Mouse (Mus musculus): ENCODE results near the gene Acmsd.

Gene Acmsd

DNA sequence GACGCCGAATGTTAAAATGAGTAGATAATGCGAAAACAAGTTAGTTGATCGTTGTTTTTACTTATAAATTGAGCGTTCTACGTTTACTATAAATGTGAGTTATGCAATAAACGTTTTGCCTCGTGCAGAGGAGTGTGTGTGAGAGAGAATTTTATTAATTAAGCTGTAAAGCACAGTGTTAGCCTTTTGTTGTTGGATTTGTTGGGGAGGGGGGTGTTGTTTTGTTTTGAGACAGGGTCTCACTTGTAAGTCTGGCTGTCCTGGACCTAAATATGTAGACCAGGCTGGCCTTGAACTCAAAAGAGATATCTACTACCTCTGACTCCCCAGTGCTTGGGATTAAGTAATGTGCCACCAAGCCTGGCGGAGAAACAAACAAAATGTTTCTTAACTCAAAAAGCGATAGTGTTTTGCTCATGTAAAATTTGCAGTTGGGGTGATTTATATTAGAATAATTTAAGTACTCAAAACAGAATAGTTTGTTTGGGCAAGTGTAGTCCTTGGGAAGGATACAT lies 46.0 kb downstream of the Acmsd start:
- DNase-seq (ENCODE audit: low read depth in 2 of 2, low spot score in 2 of 2): no peak

DNA sequence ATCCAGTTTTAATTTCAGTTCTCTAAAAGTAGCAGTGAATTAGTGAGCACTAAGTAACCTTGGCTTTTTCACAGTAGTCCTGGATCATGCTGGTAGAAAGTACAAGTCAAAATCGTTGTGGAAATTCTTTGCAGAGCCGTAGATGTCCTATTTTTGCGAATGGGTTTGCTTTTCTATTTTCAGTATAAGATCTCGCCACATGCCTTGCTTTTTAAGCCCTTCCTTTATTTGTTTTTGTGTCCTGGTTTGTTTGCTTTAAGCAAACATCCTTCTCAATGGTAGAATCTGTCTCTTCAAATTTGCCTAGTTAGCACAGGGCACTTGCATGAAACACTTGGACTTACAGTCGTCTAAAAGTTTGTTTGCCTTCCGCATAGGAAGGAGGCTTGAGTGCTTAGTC lies 47.0 kb downstream of the Acmsd start:
- no peak for DNase-seq (ENCODE audit: low read depth in 2 of 2, low spot score in 2 of 2)

DNA sequence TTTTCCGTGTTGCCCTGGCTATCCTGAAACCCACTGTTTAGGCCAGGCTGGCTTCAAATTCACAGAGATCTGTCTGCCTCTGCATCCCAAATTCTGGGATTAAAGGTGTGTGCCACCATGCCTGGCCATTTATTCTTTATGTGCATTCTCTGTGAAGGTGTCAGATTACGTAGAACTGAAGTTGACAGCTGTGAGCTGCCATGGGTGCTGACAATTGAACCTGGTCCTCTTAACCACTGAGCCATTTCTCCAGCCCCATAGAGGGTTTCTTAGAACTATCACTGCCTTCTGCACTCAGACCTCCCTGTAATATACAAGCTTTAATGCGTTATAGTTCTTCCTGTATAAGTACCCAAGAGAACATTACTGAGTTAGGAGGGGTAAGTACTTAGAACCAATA lies 49.4 kb downstream of the Acmsd start:
- no peak for DNase-seq (ENCODE audit: low read depth in 2 of 2, low spot score in 2 of 2)

DNA sequence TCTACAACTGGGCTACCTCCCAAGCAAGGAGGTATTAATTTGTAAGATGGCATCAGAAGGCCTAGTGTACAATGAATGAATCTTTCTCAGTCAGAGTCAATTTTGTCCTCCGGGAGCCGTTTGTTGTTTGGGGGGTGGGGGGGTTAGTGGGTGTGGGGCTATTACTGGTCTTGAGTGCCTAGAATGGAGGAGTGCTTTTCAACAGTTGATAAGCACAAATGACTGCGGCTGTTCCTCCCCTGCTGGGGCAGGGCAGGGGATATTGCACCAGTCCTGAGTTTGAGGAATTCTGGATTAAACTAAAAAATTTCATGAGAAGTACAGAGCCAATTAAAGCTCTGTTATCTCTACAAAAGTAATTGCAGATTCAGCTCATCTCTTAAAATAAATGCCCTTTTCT lies 50.9 kb downstream of the Acmsd start:
- no peak for DNase-seq (ENCODE audit: low read depth in 2 of 2, low spot score in 2 of 2)

DNA sequence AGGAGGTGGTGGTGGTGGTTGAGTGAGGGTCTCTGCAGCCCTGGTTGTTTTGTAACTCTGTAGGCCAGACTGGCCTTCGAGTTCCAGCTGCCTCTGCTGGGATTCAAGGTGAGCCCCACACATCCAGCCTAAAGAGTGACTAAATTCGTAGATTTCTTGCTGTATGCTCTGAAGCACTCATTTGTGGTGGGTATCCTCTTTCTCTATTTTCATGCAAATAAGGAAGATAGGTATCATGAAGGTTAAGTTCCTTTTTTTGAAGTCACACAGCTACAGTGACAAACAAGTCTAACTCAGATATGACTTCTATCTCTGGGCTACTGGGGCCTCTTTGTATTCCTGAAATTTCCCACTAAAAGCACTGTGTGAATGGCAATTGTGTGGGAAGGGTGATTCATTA lies 51.6 kb downstream of the Acmsd start:
- no peak for DNase-seq (ENCODE audit: low read depth in 2 of 2, low spot score in 2 of 2)

GRCm38 (mm10) chr1:127783862-127784261 lies 54.6 kb downstream of the Acmsd start:
- DNase-seq (ENCODE audit: low read depth in 2 of 2, low spot score in 2 of 2): no peak

- no peak for DNase-seq (ENCODE audit: low read depth in 2 of 2, low spot score in 2 of 2)
These were observed 56.7 kb downstream of the Acmsd start for GRCm38 (mm10) chr1:127785882-127786281.

DNA sequence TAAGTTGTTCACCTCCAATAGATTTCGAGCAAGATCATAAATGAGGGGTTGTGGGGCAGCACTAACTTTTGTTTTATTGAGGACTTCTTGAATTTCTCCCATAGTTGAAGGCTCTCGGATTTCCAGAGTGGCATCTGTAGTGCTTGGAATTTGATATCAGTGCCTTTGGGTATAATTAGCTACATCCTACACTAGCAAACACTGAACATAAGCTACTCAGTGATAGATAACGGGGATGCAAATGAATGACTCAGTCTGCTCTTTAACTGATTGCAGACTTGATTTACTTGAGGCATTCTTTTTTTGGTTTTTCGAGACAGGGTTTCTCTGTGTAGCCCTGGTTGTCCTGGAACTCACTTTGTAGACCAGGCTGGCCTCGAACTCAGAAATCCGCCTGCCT lies 59.7 kb downstream of the Acmsd start:
- DNase-seq (ENCODE audit: low read depth in 2 of 2, low spot score in 2 of 2): no peak

GRCm38 (mm10) chr1:127793459-127793858 lies 64.2 kb downstream of the Acmsd start:
- no peak for DNase-seq (ENCODE audit: low read depth in 2 of 2, low spot score in 2 of 2)

- DNase-seq (ENCODE audit: low read depth in 2 of 2, low spot score in 2 of 2): no peak
These were observed 66.0 kb downstream of the Acmsd start for GRCm38 (mm10) chr1:127795087-127795769.

DNA sequence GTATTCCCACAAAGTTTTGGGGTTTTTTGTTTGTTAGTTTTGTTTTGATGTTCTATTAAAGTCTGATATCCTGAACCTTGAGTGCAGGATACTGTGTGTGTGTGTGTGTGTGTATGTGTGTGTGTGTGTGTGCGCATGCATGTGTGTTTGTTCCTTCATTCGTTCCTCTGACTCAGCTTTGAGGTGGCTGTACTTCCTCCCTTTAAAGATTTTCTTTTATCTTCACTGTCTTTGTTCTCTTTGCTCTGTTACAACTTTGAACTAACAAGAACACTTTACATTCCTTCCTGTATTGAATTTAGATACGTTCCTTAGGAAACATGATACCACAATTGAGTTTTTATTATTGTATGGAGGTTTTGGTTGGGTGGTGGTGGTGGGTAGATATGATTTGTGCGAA lies 67.1 kb downstream of the Acmsd start:
- peak; percentile 48 to 67 for DNase-seq (ENCODE audit: low read depth in 2 of 2, low spot score in 2 of 2)

DNA sequence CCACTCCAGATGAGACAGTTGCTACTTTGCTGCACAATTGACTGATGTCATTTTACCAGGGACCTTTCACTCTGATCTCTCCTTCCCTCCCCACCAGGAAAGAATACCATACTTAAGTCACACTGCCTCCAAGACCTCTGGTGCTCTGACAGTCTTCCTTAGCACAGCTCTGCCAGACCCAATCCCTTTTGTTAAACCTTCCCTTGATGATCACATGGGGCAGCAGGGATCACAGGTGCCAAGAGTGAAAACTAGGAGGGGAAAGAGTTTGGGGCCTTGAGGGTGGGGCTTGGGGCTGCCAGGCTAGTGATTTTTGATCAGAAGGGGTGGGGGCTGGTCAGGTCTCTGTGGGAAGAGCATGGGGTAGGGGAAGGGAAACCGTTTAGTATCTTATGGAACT lies 67.5 kb downstream of the Acmsd start:
- no peak for DNase-seq (ENCODE audit: low read depth in 2 of 2, low spot score in 2 of 2)

- no peak for DNase-seq (ENCODE audit: low read depth in 2 of 2, low spot score in 2 of 2)
These were observed 73.7 kb downstream of the Acmsd start for GRCm38 (mm10) chr1:127802916-127803315.

DNA sequence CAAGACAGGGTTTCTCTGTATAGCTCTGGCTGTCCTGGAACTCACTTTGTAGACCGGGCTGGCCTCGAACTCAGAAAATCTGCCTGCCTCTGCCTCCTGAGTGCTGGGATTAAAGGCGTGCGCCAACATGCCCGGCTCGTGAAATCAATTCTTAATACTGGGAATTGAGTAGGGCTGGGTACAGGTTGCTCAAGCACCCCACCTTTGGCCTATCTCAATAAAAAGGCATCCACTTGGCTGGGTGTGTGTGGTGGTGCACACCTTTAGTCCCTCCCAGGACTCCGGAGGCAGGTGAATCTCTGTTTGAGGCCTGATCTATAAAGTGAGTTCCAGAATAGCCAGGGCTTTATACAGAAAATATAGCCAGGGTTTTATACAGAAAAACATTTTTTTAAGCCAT lies 79.5 kb downstream of the Acmsd start:
- no peak for DNase-seq (ENCODE audit: low read depth in 2 of 2, low spot score in 2 of 2)

GRCm38 (mm10) chr1:127812929-127813328 lies 83.7 kb downstream of the Acmsd start:
- DNase-seq (ENCODE audit: low read depth in 2 of 2, low spot score in 2 of 2): no peak

GRCm38 (mm10) chr1:127816381-127816780 lies 87.2 kb downstream of the Acmsd start:
- DNase-seq (ENCODE audit: low read depth in 2 of 2, low spot score in 2 of 2): no peak
